Mouse (Mus musculus) neural tube, embryonic 11.5 days (tissue): ENCODE results near the gene Hspe1. TPM values are rescaled to one million over a fixed set of nuclear protein-coding genes. Genes with fewer than 3 reads are reported as not detected.
"Not testable (repeated sequence)": the region's sequence is repeated elsewhere in the genome, so short reads cannot be mapped to it uniquely, and the experiment has no call there.

Experiments used
- ATAC-seq: fragments of 200-750 bp; cut with Nextera tagmentation; 2 replicates; pipeline ENCODE4 v1.8.0; 2017; ENCODE audit warnings: moderate number of reproducible peaks, mild to moderate bottlenecking, moderate TSS enrichment, moderate library complexity; ENCODE audit not compliant: insufficient read depth, low FRiP score, low TSS enrichment
- DNase-seq: peaks from one replicate; pipeline ENCODE4 v3.0.0-alpha.2; 2015; ENCODE audit warnings: low spot score
- H3K27ac ChIP-seq: fragments of 300-500 bp; sonication (generic); 2 replicates; pipeline ENCODE4 v1.5.1; 2014; ENCODE audit warnings: low read depth, mild to moderate bottlenecking, low read length
- H3K27me3 ChIP-seq: fragments of 300-500 bp; sonication (generic); 2 replicates; pipeline ENCODE4 v1.6.1; 2014; ENCODE audit warnings: mild to moderate bottlenecking, low read length, mixed read lengths; ENCODE audit not compliant: control insufficient read depth, insufficient read depth
- H3K36me3 ChIP-seq: fragments of 300-500 bp; sonication (generic); 2 replicates; pipeline ENCODE4 v1.6.1; 2014; ENCODE audit warnings: mild to moderate bottlenecking, low read length, moderate library complexity, mixed read lengths; ENCODE audit not compliant: control insufficient read depth, insufficient read depth
- H3K4me1 ChIP-seq: fragments of 300-500 bp; sonication (generic); 2 replicates; pipeline ENCODE4 v1.6.1; 2014; ENCODE audit warnings: low read length, mixed read lengths; ENCODE audit not compliant: control insufficient read depth, insufficient read depth
- H3K4me2 ChIP-seq: fragments of 300-500 bp; sonication (generic); 2 replicates; pipeline ENCODE4 v1.6.1; 2014; ENCODE audit warnings: low read depth, mild to moderate bottlenecking, moderate library complexity
- H3K4me3 ChIP-seq: fragments of 300-500 bp; sonication (generic); 2 replicates; pipeline ENCODE4 v1.5.1; 2014; ENCODE audit warnings: low read depth, low read length
- H3K9ac ChIP-seq: fragments of 300-500 bp; sonication (generic); 2 replicates; pipeline ENCODE4 v1.6.1; 2014; ENCODE audit warnings: mild to moderate bottlenecking, low read length
- H3K9me3 ChIP-seq: fragments of 300-500 bp; sonication (generic); 2 replicates; pipeline ENCODE4 v1.6.1; 2016; ENCODE audit warnings: low read length; ENCODE audit not compliant: control insufficient read depth
- WGBS: fragments of 180-500 bp; shearing (Covaris S2); extraction: QIAGEN DNeasy Blood & Tissue Kit; methylation state at CpG from one replicate; pipeline ENCODE4 v1.1.7; 2014; 5-methylcytosine and 5-hydroxymethylcytosine counted together
- polyA plus RNA-seq: library from polyadenylated mRNA; unstranded; fragments of >200 nt; fragmentation: Nextera tagmentation; extraction: Ambion mirVana; gene quantifications from 2 replicates; pipeline ENCODE4 v1.2.1, GENCODE M21; 2014

Gene Hspe1
- polyA plus RNA-seq, 1 experiment from 2014 or later: 404 TPM

DNA sequence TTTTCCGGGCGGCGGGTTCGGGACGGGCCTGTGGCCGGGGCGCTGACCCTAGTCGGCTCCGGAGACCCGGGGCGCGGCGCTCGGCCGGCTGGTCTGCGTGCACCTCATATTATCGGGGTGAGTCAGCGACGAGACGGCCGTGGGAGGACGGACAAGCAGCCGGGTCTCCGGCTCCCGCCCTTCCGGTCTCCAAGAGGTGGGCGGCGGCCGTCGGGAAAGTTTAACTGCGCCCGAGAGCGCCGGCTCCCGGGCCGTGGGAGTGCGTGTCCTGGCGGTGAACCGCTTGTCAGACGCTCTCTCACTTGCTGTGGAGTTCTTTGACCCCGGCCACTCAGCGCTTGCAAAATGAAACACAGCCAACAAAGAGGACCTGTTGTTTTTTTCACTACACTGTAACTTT lies 34.9 kb upstream of the Hspe1 start:
- Histone ChIP-seq H3K36me3 (no peaks in the 10 kb centered on the region), H3K27me3 (no peaks in the 10 kb centered on the region), H3K9me3 (no peaks in the 10 kb centered on the region), H3K4me2 (peak overlapping the region; percentile 36), H3K9ac (peak overlapping the region; percentile 67), H3K4me3 (peak overlapping the region; percentile 79), H3K27ac (peak overlapping the region; percentile 45; the same call in 1 of the 2 replicates), H3K4me1 (no peaks in the 10 kb centered on the region)
- WGBS: under 1% methylated on average over 42 of the region's 42 CpGs
- DNase-seq (peak; percentile 58), ATAC-seq (peak; percentile 62)

- no peak for ATAC-seq
- no peak for DNase-seq
- Histone ChIP-seq H3K27ac (no peak overlapping the region), H3K4me1 (no peaks in the 10 kb centered on the region; the same call in 1 of the 2 replicates), H3K4me3 (peak overlapping the region; percentile 79), H3K9me3 (no peaks in the 10 kb centered on the region), H3K36me3 (no peaks in the 10 kb centered on the region), H3K9ac (no peak overlapping the region; the same call in 1 of the 2 replicates), H3K27me3 (no peaks in the 10 kb centered on the region), H3K4me2 (peak overlapping the region; percentile 36)
- 72% methylated on average over 4 of the region's 4 CpGs for WGBS
Measured at GRCm38 (mm10) chr1:55053596-55053995, 34.3 kb upstream of the Hspe1 start.

DNA sequence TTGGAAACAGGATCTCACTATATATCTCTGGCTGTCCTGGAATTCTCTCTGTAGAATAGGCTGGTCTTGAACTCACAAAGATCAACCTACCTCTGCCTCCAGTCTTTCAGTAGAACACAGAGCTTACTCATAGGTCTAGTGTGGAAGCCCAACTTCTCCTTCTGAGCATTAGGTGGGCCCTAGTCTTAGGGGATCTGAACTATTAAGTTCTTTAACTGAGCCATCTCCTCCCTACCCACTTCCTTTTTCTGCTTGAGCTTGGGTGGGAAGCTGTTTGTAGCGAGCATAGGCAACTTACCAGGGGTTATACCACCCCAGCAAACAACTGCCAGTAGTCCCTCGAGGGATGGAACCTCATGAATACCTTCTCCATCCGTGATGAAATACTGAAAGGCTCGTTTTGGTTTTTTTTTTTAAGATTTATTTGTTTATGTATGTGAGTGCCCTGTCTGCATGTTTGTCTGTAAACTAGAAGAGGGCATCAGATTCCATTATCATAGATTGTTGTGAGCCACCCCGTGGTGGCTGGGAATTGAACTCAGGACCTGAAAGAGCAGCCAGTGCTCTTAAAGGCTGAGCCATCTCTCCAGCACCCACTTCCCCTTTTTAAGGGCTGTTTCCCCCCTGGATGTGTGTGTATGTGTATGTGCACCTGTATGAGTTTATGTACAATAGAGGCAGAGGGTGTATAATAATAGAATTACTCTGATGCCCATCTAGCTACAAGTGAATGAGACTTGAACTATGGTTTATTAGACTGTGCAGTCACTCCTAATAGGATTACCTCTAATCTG lies 32.4 kb upstream of the Hspe1 start:
- no peaks in the 10 kb centered on the region for H3K27me3 ChIP-seq
- WGBS: 90% methylated on average over 5 of the region's 5 CpGs
- no peak overlapping the region for H3K27ac ChIP-seq
- no peak for ATAC-seq
- no peak for DNase-seq
- no peaks in the 10 kb centered on the region for H3K36me3 ChIP-seq
- no peaks in the 10 kb centered on the region for H3K9me3 ChIP-seq
- H3K9ac ChIP-seq: no peak overlapping the region
- no peaks in the 10 kb centered on the region; the same call in 1 of the 2 replicates for H3K4me1 ChIP-seq
- H3K4me3 ChIP-seq: no peak overlapping the region
- no peak overlapping the region for H3K4me2 ChIP-seq

DNA sequence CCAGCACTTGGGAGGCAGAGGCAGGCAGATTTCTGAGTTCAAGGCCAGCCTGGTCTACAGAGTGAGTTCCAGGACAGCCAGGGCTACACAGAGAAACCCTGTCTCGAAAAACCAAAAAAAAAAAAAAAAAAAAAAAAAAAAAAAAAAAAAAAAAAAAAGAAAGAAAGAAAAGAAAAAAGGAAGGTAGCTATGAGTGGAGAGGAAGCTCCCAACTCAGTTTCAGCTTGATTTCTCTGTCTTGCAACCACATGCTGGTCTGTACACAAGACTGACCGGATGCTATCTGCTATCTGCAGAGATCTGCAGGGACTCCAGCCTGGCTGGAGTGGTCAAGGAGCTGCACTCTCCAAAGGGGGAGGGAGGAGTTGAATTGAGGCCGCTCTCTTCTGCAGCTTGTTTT lies 29.5 kb upstream of the Hspe1 start:
- not testable (repeated sequence) for H3K4me2 ChIP-seq, ATAC-seq, H3K4me1 ChIP-seq, H3K9ac ChIP-seq, DNase-seq, H3K9me3 ChIP-seq, H3K4me3 ChIP-seq, H3K36me3 ChIP-seq, H3K27ac ChIP-seq, H3K27me3 ChIP-seq
- 79% methylated on average over 2 of the region's 3 CpGs for WGBS

DNA sequence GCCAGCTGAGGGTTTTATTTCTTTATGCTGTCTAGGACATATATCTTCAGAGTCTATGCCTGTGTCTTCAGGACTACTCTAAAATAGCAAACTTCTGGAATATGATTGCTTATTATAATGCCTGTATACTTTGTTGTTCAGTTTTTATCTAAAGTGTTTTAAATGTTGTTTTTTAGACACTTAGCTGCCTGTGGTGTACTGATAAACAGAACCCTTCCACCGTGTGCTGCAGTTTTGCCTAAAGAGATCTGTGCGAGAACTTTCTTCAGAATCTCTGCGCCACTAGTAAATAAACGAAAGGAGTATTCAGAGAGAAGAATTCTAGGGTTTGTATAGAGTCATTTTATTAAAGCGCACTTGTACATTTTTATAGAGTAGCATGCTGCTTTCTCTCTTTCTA lies 26.8 kb upstream of the Hspe1 start:
- no peak overlapping the region for H3K27ac ChIP-seq
- no peak for ATAC-seq

GRCm38 (mm10) chr1:55061772-55062171 lies 26.2 kb upstream of the Hspe1 start:
- no peak overlapping the region for H3K4me3 ChIP-seq
- no peak overlapping the region for H3K4me2 ChIP-seq
- no peak overlapping the region for H3K9ac ChIP-seq
- H3K27ac ChIP-seq: no peak overlapping the region
- ATAC-seq (no peak), DNase-seq (no peak)
- peaks cover 5% of the 10 kb centered on the region; the same call in 1 of the 2 replicates for H3K36me3 ChIP-seq
- H3K4me1 ChIP-seq: no peaks in the 10 kb centered on the region; the same call in 1 of the 2 replicates
- 88% methylated on average over 4 of the region's 4 CpGs for WGBS
- no peaks in the 10 kb centered on the region for H3K27me3 ChIP-seq
- H3K9me3 ChIP-seq: no peaks in the 10 kb centered on the region

More for the DNA sequence above, 26.8 kb upstream of the Hspe1 start:
- Histone ChIP-seq H3K27me3 (no peaks in the 10 kb centered on the region), H3K9me3 (no peaks in the 10 kb centered on the region), H3K4me1 (no peaks in the 10 kb centered on the region; the same call in 1 of the 2 replicates), H3K36me3 (peaks cover 5% of the 10 kb centered on the region; the same call in 1 of the 2 replicates), H3K9ac (no peak overlapping the region), H3K4me3 (no peak overlapping the region), H3K4me2 (no peak overlapping the region)
- 93% methylated on average over 5 of the region's 5 CpGs for WGBS
- DNase-seq: no peak

GRCm38 (mm10) chr1:55072328-55072727 lies 15.6 kb upstream of the Hspe1 start:
- H3K36me3 ChIP-seq, H3K4me2 ChIP-seq, DNase-seq, H3K9me3 ChIP-seq, H3K27ac ChIP-seq, H3K4me3 ChIP-seq, H3K4me1 ChIP-seq, H3K9ac ChIP-seq, H3K27me3 ChIP-seq, ATAC-seq: not testable (repeated sequence)

- Histone ChIP-seq H3K4me3 (no peak overlapping the region), H3K4me2 (no peak overlapping the region), H3K9ac (no peak overlapping the region), H3K36me3 (peaks cover 8% of the 10 kb centered on the region), H3K9me3 (no peaks in the 10 kb centered on the region), H3K27ac (no peak overlapping the region), H3K27me3 (no peaks in the 10 kb centered on the region), H3K4me1 (no peaks in the 10 kb centered on the region)
- ATAC-seq: no peak
- WGBS: 59% methylated on average over 2 of the region's 2 CpGs
- DNase-seq: no peak
Measured at GRCm38 (mm10) chr1:55074757-55075156, 13.2 kb upstream of the Hspe1 start.
